Mouse (Mus musculus): ENCODE results near the gene Lgals4.

DNA sequence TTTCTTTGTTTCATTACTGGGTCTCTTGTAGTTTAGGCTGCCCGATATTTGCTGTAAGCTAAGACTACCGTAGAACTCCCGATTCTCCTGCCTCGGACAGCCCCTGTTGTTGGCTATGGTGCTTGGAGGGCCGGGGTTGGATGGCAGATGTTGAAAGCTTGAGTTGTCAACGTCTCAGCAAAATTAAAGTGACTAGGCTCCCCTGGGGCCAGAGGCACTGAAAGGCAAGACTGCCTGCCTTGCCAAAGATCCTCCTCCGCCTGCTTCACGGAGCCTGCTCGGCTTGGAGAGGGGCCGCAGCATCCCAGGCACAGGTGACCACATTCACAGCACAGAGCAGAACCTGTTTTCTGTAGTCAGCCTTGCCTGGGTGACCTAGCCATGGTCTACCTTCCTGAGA, 46.9 kb downstream of the Lgals4 start:
- no peak for TF ChIP-seq CTCF (IDR thresholded peaks at IDR 0.05; ENCODE audit: control insufficient read depth, insufficient read depth, insufficient read length)
- no peak for TF ChIP-seq USF1 (IDR thresholded peaks at IDR 0.05; ENCODE audit: low read depth)
- TF ChIP-seq MAX (IDR thresholded peaks at IDR 0.05) = no peak
- TF ChIP-seq MYOD1 (IDR thresholded peaks at IDR 0.05; ENCODE audit: control insufficient read depth, insufficient read length, low read depth) = no peak
- no peak for TF ChIP-seq FOSL1 (IDR thresholded peaks at IDR 0.05; ENCODE audit: insufficient read depth, low read length, poor library complexity, severe bottlenecking)
- TF ChIP-seq CEBPB (IDR thresholded peaks at IDR 0.05; ENCODE audit: low read depth) = no peak
